Mouse (Mus musculus) testis, adult 2 months (tissue): ENCODE results near the gene Ect2l. TPM values are rescaled to one million over a fixed set of nuclear protein-coding genes. Genes with fewer than 3 reads are reported as not detected.

Experiments used
- H3K27ac ChIP-seq: fragments of 200-500 bp; 2 replicates; pipeline ENCODE4 v1.5.1; 2012; ENCODE audit warnings: low read depth, low read length; ENCODE audit not compliant: control insufficient read depth, insufficient read depth
- H3K27me3 ChIP-seq: fragments of 200-500 bp; 2 replicates; pipeline ENCODE4 v1.6.1; 2012; ENCODE audit warnings: mild to moderate bottlenecking, low read length, moderate library complexity; ENCODE audit not compliant: control insufficient read depth, insufficient read depth
- H3K36me3 ChIP-seq: fragments of 200-500 bp; 2 replicates; pipeline ENCODE4 v1.6.1; 2012; ENCODE audit warnings: mild to moderate bottlenecking, low read length; ENCODE audit not compliant: control insufficient read depth, insufficient read depth
- H3K4me1 ChIP-seq: fragments of 200-500 bp; 2 replicates; pipeline ENCODE4 v1.6.1; 2012; ENCODE audit warnings: low read length; ENCODE audit not compliant: control insufficient read depth, insufficient read depth
- H3K4me3 ChIP-seq: fragments of 200-500 bp; 2 replicates; pipeline ENCODE4 v1.5.1; 2012; ENCODE audit warnings: low read depth, mild to moderate bottlenecking, low read length, moderate library complexity, mixed read lengths; ENCODE audit not compliant: control insufficient read depth
- CTCF ChIP-seq: fragments of 200-500 bp; IDR thresholded peaks from 2 replicates; pipeline ENCODE4 v1.5.1; 2012; ENCODE audit warnings: low read depth, mild to moderate bottlenecking, inconsistent platforms, low read length, moderate library complexity; ENCODE audit not compliant: control insufficient read depth, insufficient read depth, insufficient replicate concordance
- POLR2A ChIP-seq: fragments of 200-500 bp; IDR thresholded peaks from 2 replicates; pipeline ENCODE4 v1.6.1; 2012; ENCODE audit warnings: low read depth, mild to moderate bottlenecking, inconsistent platforms, low read length, moderate library complexity; ENCODE audit not compliant: control insufficient read depth
- polyA plus RNA-seq: library from polyadenylated mRNA; depleted of rRNA; stranded (reverse); fragments of >200 nt; gene quantifications from 2 replicates; pipeline ENCODE4 v1.2.3, GENCODE M21; 2012

The Ect2l gene
- polyA plus RNA-seq, 1 experiment: 0.43 TPM

DNA sequence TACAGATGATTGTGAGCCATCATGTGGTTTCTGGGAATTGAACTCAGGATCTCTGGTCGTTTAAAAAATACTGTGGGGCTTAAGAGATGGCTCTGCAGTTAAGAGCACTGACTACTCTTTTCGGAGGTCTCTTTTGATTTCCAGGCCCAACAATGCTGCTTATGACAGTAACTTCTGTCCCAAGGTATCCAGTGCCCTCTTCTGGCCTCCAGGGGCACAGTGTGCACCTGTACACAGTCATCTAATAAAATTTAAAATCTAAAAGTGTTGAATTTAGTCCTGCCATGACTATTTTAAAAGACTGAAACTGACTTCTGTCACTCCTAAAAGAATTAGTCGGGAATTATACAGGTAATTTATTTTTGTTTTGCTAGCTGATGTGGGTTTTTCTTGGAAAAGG is 23.2 kb upstream of the Ect2l start:
- no peaks in the 10 kb centered on the region for H3K36me3 ChIP-seq
- H3K4me3 ChIP-seq: peak overlapping the region; percentile 98
- TF ChIP-seq POLR2A: no peak
- TF ChIP-seq CTCF: no peak
- H3K27me3 ChIP-seq: no peaks in the 10 kb centered on the region
- H3K27ac ChIP-seq: no peak overlapping the region
- H3K4me1 ChIP-seq: no peaks in the 10 kb centered on the region

DNA sequence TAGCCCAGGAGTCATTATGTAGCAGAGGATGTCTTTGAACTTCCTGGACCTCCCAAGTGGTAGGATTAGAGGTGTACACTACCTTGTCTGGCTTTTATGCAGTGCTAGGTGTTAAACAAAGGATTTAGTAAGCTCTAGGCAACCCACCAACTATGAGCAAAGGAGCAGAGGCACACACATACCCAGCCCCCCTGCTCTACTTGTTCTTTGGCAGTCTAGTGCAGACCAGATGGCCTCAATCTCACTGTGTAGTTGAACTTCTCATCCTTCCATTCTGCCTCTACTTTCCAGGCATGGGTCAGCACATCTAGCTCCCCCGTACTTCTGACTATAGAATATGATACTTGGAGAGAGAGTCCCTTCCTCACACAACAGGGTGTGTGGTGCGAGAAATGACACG is 13.7 kb upstream of the Ect2l start:
- Histone ChIP-seq H3K4me1 (no peaks in the 10 kb centered on the region), H3K36me3 (no peaks in the 10 kb centered on the region), H3K27ac (no peak overlapping the region), H3K4me3 (no peak overlapping the region), H3K27me3 (no peaks in the 10 kb centered on the region)
- TF ChIP-seq POLR2A: no peak
- no peak for TF ChIP-seq CTCF

DNA sequence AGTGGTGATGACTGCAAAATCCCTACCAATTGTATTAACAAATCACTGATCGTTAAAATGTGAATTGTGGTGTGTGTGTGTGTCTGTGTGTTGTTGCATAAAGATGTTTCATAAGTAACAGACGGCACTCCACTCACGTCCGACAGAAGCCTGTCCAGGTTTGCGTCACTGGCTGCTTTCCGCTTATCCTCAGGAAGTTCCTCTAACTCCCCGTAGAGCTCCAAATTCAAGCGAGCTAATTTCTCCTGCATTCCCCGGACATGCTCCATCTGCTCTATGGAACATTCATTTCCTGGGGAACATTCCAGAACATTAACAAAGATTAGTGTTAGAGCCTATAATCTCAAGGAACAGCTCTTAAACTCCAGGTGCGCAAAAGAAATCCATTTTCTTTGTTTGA is 8.7 kb upstream of the Ect2l start:
- no peak overlapping the region for H3K4me3 ChIP-seq
- TF ChIP-seq CTCF: no peak
- TF ChIP-seq POLR2A: no peak
- no peaks in the 10 kb centered on the region for H3K27me3 ChIP-seq
- no peak overlapping the region for H3K27ac ChIP-seq
- no peaks in the 10 kb centered on the region for H3K4me1 ChIP-seq
- no peaks in the 10 kb centered on the region for H3K36me3 ChIP-seq

DNA sequence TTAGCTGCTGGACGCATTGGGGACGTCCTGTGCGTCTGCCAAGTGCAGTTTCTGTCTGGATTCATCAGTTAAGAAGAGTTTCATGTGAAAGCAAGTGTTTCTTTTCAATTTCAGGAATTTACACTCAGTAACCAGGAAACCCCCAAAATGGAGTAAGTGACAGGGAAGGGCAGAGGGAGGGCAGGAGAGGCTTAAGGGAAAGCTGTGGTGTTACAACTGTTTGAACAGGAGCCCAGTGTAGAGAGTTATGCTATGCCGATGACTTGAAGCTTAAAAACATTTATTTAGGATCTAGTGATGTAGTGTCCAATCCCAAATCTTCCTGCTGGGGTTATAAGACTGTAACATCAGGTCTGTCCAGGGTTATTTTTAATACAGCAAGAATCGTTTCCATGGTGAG is 3.4 kb upstream of the Ect2l start:
- Histone ChIP-seq H3K4me3 (peak overlapping the region; percentile 75), H3K36me3 (no peaks in the 10 kb centered on the region), H3K4me1 (peaks cover 5% of the 10 kb centered on the region), H3K27ac (peak overlapping the region; percentile 59), H3K27me3 (no peaks in the 10 kb centered on the region)
- TF ChIP-seq POLR2A: no peak
- TF ChIP-seq CTCF: no peak

DNA sequence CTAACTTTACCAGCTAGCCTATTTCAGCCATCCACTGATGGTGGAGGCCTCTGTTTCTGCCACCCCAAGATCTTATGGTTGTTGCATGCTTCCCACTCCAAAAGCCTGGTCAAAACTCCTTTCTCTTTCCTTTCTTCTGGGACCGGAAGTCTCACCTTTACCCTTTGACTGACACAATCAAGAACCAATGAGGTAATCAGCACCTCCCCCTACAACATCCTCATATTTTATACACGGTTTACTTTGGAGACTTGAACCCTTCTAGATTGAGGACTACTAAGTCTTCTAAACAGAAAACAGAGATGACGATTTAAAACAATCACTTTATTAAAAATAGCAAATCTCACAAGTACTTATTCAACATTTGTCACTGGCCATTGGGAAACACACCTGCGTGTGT is 2.7 kb upstream of the Ect2l start:
- Histone ChIP-seq H3K27ac (peak overlapping the region; percentile 59), H3K36me3 (no peaks in the 10 kb centered on the region), H3K4me3 (peak overlapping the region; percentile 75), H3K4me1 (peaks cover 5% of the 10 kb centered on the region), H3K27me3 (no peaks in the 10 kb centered on the region)
- TF ChIP-seq POLR2A (no peak), CTCF (no peak)

DNA sequence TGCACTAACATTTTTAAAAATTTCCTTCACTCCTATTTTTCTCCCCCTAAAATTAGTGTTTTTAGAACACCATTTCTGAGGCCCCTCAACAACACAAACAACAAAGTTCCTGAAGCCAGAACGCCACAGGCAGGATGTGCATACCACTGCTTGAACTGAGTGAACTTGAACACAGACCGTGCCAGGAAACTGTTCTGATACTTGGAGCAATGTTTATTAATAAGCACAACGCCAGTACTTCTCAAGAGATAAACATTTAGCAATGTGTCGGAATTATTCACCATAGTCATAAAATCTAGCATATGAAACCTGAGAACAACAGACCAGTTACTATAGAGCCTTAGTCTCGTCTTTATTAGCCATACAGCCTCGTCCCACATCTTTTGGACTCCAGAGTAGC is 571 bp downstream of the Ect2l start:
- TF ChIP-seq CTCF (no peak), POLR2A (no peak)
- Histone ChIP-seq H3K4me1 (peaks cover 5% of the 10 kb centered on the region), H3K4me3 (no peak overlapping the region), H3K36me3 (no peaks in the 10 kb centered on the region), H3K27ac (no peak overlapping the region), H3K27me3 (no peaks in the 10 kb centered on the region)

DNA sequence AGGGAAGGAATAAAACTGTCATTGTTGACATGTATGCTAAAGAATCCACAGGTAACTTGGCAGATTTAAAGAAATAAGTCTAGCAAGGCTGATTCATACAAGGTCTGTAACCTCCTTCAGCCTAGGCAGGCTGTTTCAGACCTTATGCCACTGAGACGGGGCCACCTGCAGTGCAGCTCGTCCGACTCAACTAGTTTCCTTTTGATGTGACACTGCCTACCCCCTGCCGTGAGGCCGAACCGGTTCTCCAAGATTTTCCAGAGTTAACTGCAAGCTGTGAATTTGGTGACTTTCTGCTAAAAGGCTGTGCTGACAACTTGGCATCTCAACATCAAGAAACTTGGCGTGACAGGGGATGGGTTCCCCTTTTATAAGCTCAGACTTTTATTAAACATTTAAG is 6.6 kb downstream of the Ect2l start:
- H3K27ac ChIP-seq: no peak overlapping the region
- TF ChIP-seq POLR2A: no peak
- no peak for TF ChIP-seq CTCF
- H3K27me3 ChIP-seq: no peaks in the 10 kb centered on the region
- no peak overlapping the region for H3K4me3 ChIP-seq
- H3K36me3 ChIP-seq: no peaks in the 10 kb centered on the region
- no peaks in the 10 kb centered on the region; the same call in 1 of the 2 replicates for H3K4me1 ChIP-seq

DNA sequence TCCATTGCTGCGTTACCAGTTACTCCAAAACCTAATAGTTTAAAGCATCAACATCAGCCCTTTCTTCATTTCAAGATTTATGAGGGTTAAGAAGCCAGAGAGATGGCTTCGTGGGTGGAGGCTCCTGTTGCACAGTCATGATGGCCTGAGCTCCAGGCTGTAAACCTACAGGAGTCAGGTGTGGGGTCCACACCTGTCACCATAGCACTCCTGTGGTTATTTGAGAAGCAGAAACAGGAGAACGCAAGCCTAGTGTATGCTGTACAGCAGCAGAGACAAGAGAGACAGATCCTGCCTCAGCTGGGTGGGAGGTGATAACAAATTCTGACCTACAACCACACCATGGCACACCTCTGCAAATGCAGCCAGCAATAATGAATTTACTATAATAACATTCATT is 8.3 kb downstream of the Ect2l start:
- Histone ChIP-seq H3K36me3 (no peaks in the 10 kb centered on the region), H3K4me3 (no peak overlapping the region), H3K27me3 (no peaks in the 10 kb centered on the region), H3K27ac (no peak overlapping the region), H3K4me1 (peaks cover 2% of the 10 kb centered on the region)
- TF ChIP-seq POLR2A: no peak
- TF ChIP-seq CTCF: no peak
